Mouse (Mus musculus): ENCODE data around the gene Hs2st1.

Gene Hs2st1

GRCm38 (mm10) chr3:144432143-144432577, 137.8 kb downstream of the Hs2st1 start:
- no peak for DNase-seq

GRCm38 (mm10) chr3:144428514-144429431, 141.2 kb downstream of the Hs2st1 start:
- DNase-seq = no peak

GRCm38 (mm10) chr3:144425041-144425448, 144.9 kb downstream of the Hs2st1 start:
- DNase-seq = no peak

- DNase-seq = no peak
Measured at GRCm38 (mm10) chr3:144421404-144422180, 148.4 kb downstream of the Hs2st1 start.

GRCm38 (mm10) chr3:144413821-144414220, 156.2 kb downstream of the Hs2st1 start:
- DNase-seq = no peak

- no peak for DNase-seq
Measured at GRCm38 (mm10) chr3:144412538-144413272, 157.3 kb downstream of the Hs2st1 start.

- DNase-seq = no peak
Measured at GRCm38 (mm10) chr3:144411650-144412278, 158.2 kb downstream of the Hs2st1 start.

GRCm38 (mm10) chr3:144411051-144411542, 158.9 kb downstream of the Hs2st1 start:
- DNase-seq = no peak

GRCm38 (mm10) chr3:144408953-144409352, 161.0 kb downstream of the Hs2st1 start:
- no peak for DNase-seq

GRCm38 (mm10) chr3:144405331-144405730, 164.7 kb downstream of the Hs2st1 start:
- no peak for DNase-seq

- DNase-seq = no peak
Measured at GRCm38 (mm10) chr3:144401292-144401691, 168.7 kb downstream of the Hs2st1 start.

- DNase-seq = no peak
Measured at GRCm38 (mm10) chr3:144400870-144401269, 169.1 kb downstream of the Hs2st1 start.

- DNase-seq = no peak
Measured at GRCm38 (mm10) chr3:144400374-144400773, 169.6 kb downstream of the Hs2st1 start.

GRCm38 (mm10) chr3:144399358-144400096, 170.5 kb downstream of the Hs2st1 start:
- DNase-seq = peak; percentile 81

GRCm38 (mm10) chr3:144398166-144398565, 171.8 kb downstream of the Hs2st1 start:
- DNase-seq = no peak

GRCm38 (mm10) chr3:144396478-144396877, 173.5 kb downstream of the Hs2st1 start:
- DNase-seq = no peak

GRCm38 (mm10) chr3:144394454-144394943, 175.5 kb downstream of the Hs2st1 start:
- no peak for DNase-seq

- no peak for DNase-seq
Measured at GRCm38 (mm10) chr3:144386446-144386845, 183.5 kb downstream of the Hs2st1 start.

GRCm38 (mm10) chr3:144384648-144385047, 185.3 kb downstream of the Hs2st1 start:
- no peak for DNase-seq

- no peak for DNase-seq
Measured at GRCm38 (mm10) chr3:144381431-144381980, 188.5 kb downstream of the Hs2st1 start.

GRCm38 (mm10) chr3:144380921-144381320, 189.1 kb downstream of the Hs2st1 start:
- peak; percentile 58 for DNase-seq
